Mouse (Mus musculus): ENCODE measurements around the gene Cldn15.

GRCm38 (mm10) chr5:136957250-136957649 lies 9.2 kb upstream of the Cldn15 start:
- TF ChIP-seq CTCF (IDR thresholded peaks at IDR 0.05; ENCODE audit: extremely low read depth, insufficient read depth, insufficient read length, insufficient replicate concordance): no peak
- TF ChIP-seq POLR2A (IDR thresholded peaks at IDR 0.05; ENCODE audit: low read depth, low read length): no peak

Measured in spleen, adult 2 months (tissue).